Mouse (Mus musculus) embryonic facial prominence, embryonic 12.5 days (tissue): ENCODE data around the gene Mxd4. TPM values are rescaled to one million over a fixed set of nuclear protein-coding genes. Genes with fewer than 3 reads are reported as not detected.

Source experiments
- ATAC-seq: fragments of 200-750 bp; cut with Nextera tagmentation; 2 replicates; pipeline ENCODE4 v1.8.0; 2017; ENCODE audit not compliant: insufficient number of reproducible peaks, insufficient read depth, low FRiP score, low TSS enrichment
- H3K27ac ChIP-seq: fragments of 300-500 bp; sonication (generic); 2 replicates; pipeline ENCODE4 v1.5.1; 2016; ENCODE audit warnings: mild to moderate bottlenecking
- H3K27me3 ChIP-seq: fragments of 300-500 bp; sonication (generic); 2 replicates; pipeline ENCODE4 v1.6.1; 2016; ENCODE audit warnings: mild to moderate bottlenecking, moderate library complexity
- H3K36me3 ChIP-seq: fragments of 300-500 bp; sonication (generic); 2 replicates; pipeline ENCODE4 v1.6.1; 2016; ENCODE audit warnings: mild to moderate bottlenecking
- H3K4me1 ChIP-seq: fragments of 300-500 bp; sonication (generic); 2 replicates; pipeline ENCODE4 v1.6.1; 2016
- H3K4me2 ChIP-seq: fragments of 300-500 bp; sonication (generic); replicated peaks from 2 replicates; pipeline ENCODE4 v1.6.1; 2016; ENCODE audit warnings: mild to moderate bottlenecking, moderate library complexity
- H3K4me3 ChIP-seq: fragments of 300-500 bp; sonication (generic); 2 replicates; pipeline ENCODE4 v1.5.1; 2016; ENCODE audit warnings: mild to moderate bottlenecking
- H3K9ac ChIP-seq: fragments of 300-500 bp; sonication (generic); 2 replicates; pipeline ENCODE4 v1.6.1; 2016; ENCODE audit warnings: mild to moderate bottlenecking, moderate library complexity
- H3K9me3 ChIP-seq: fragments of 300-500 bp; sonication (generic); 2 replicates; pipeline ENCODE4 v1.6.1; 2016; ENCODE audit warnings: mild to moderate bottlenecking, moderate library complexity
- WGBS: fragments of 180-500 bp; shearing (Covaris S2); methylation state at CpG from one replicate; pipeline ENCODE4 v1.1.7; 2016; 5-methylcytosine and 5-hydroxymethylcytosine counted together
- polyA plus RNA-seq: library from polyadenylated mRNA; unstranded; fragments of >200 nt; fragmentation: Nextera tagmentation; extraction: Ambion mirVana; gene quantifications from 2 replicates; pipeline ENCODE4 v1.2.1, GENCODE M21; 2016

Gene Mxd4
- polyA plus RNA-seq, 1 experiment from 2014 or later, result 39.8 TPM

GRCm38 (mm10) chr5:34183156-34183880 is 4.2 kb downstream of the Mxd4 start:
- 75% methylated on average over 5 of the region's 5 CpGs for WGBS
- no peaks in the 10 kb centered on the region for H3K9me3 ChIP-seq

GRCm38 (mm10) chr5:34182486-34182885 is 5.0 kb downstream of the Mxd4 start:
- Histone ChIP-seq H3K9ac (no peak overlapping the region), H3K4me1 (peaks cover 33% of the 10 kb centered on the region), H3K27ac (no peak overlapping the region), H3K27me3 (no peaks in the 10 kb centered on the region), H3K4me2 (no peak overlapping the region), H3K4me3 (no peak overlapping the region), H3K9me3 (no peaks in the 10 kb centered on the region), H3K36me3 (peaks cover 51% of the 10 kb centered on the region)
- 67% methylated on average over 3 of the region's 3 CpGs for WGBS
- no peak for ATAC-seq

More at GRCm38 (mm10) chr5:34183156-34183880, 4.2 kb downstream of the Mxd4 start:
- H3K9ac ChIP-seq, result no peak overlapping the region
- no peak overlapping the region; the same call in 1 of the 2 replicates for H3K27ac ChIP-seq
- H3K36me3 ChIP-seq, result peaks cover 42% of the 10 kb centered on the region
- H3K4me2 ChIP-seq, result no peak overlapping the region
- ATAC-seq, result no peak
- H3K27me3 ChIP-seq, result no peaks in the 10 kb centered on the region
- no peak overlapping the region for H3K4me3 ChIP-seq
- peaks cover 34% of the 10 kb centered on the region for H3K4me1 ChIP-seq

- H3K27ac ChIP-seq, result no peak overlapping the region
- H3K9ac ChIP-seq, result no peak overlapping the region
- WGBS, result 94% methylated on average over 4 of the region's 4 CpGs
- no peak overlapping the region for H3K4me2 ChIP-seq
- no peaks in the 10 kb centered on the region for H3K4me1 ChIP-seq
- H3K27me3 ChIP-seq, result no peaks in the 10 kb centered on the region
- no peak for ATAC-seq
- no peak overlapping the region for H3K4me3 ChIP-seq
- H3K9me3 ChIP-seq, result no peaks in the 10 kb centered on the region
- peaks cover 86% of the 10 kb centered on the region for H3K36me3 ChIP-seq
These were observed 9.7 kb downstream of the Mxd4 start for GRCm38 (mm10) chr5:34177821-34178220.

GRCm38 (mm10) chr5:34177091-34177490 is 10.4 kb downstream of the Mxd4 start:
- no peaks in the 10 kb centered on the region for H3K9me3 ChIP-seq
- H3K4me1 ChIP-seq, result no peaks in the 10 kb centered on the region
- H3K27me3 ChIP-seq, result no peaks in the 10 kb centered on the region
- WGBS, result 100% methylated on average over 2 of the region's 2 CpGs
- peaks cover 81% of the 10 kb centered on the region for H3K36me3 ChIP-seq
- ATAC-seq, result no peak
- H3K27ac ChIP-seq, result no peak overlapping the region
- no peak overlapping the region for H3K4me2 ChIP-seq
- H3K4me3 ChIP-seq, result no peak overlapping the region
- no peak overlapping the region for H3K9ac ChIP-seq

GRCm38 (mm10) chr5:34176691-34177090 is 10.8 kb downstream of the Mxd4 start:
- Histone ChIP-seq H3K4me1 (no peaks in the 10 kb centered on the region), H3K9me3 (no peaks in the 10 kb centered on the region), H3K4me2 (no peak overlapping the region), H3K36me3 (peaks cover 77% of the 10 kb centered on the region), H3K27me3 (no peaks in the 10 kb centered on the region), H3K27ac (no peak overlapping the region), H3K4me3 (no peak overlapping the region), H3K9ac (no peak overlapping the region)
- 70% methylated on average over 10 of the region's 10 CpGs for WGBS
- no peak for ATAC-seq

- Histone ChIP-seq H3K4me3 (no peak overlapping the region), H3K36me3 (peaks cover 66% of the 10 kb centered on the region), H3K27me3 (no peaks in the 10 kb centered on the region), H3K4me2 (no peak overlapping the region), H3K9me3 (no peaks in the 10 kb centered on the region), H3K9ac (no peak overlapping the region), H3K27ac (no peak overlapping the region), H3K4me1 (no peaks in the 10 kb centered on the region)
- WGBS, result 40% methylated on average over 5 of the region's 5 CpGs
- no peak for ATAC-seq
These were observed 12.2 kb downstream of the Mxd4 start for GRCm38 (mm10) chr5:34175403-34175694.

GRCm38 (mm10) chr5:34174550-34175402 is 12.7 kb downstream of the Mxd4 start:
- H3K4me2 ChIP-seq, result no peak overlapping the region
- peaks cover 61% of the 10 kb centered on the region for H3K36me3 ChIP-seq
- no peak overlapping the region for H3K9ac ChIP-seq
- H3K4me1 ChIP-seq, result no peaks in the 10 kb centered on the region
- WGBS, result 71% methylated on average over 5 of the region's 5 CpGs
- H3K27ac ChIP-seq, result no peak overlapping the region
- H3K4me3 ChIP-seq, result no peak overlapping the region
- H3K9me3 ChIP-seq, result no peaks in the 10 kb centered on the region
- H3K27me3 ChIP-seq, result no peaks in the 10 kb centered on the region
- no peak for ATAC-seq

GRCm38 (mm10) chr5:34174021-34174420 is 13.5 kb downstream of the Mxd4 start:
- no peak overlapping the region for H3K4me3 ChIP-seq
- H3K9me3 ChIP-seq, result no peaks in the 10 kb centered on the region
- no peak overlapping the region for H3K9ac ChIP-seq
- H3K4me1 ChIP-seq, result no peaks in the 10 kb centered on the region
- H3K4me2 ChIP-seq, result no peak overlapping the region
- peaks cover 61% of the 10 kb centered on the region for H3K36me3 ChIP-seq
- H3K27ac ChIP-seq, result no peak overlapping the region
- WGBS, result 66% methylated on average over 2 of the region's 2 CpGs
- H3K27me3 ChIP-seq, result no peaks in the 10 kb centered on the region
- ATAC-seq, result no peak

- peaks cover 29% of the 10 kb centered on the region for H3K36me3 ChIP-seq
- H3K4me2 ChIP-seq, result no peak overlapping the region
- no peak for ATAC-seq
- peak overlapping the region; percentile 36; the same call in 1 of the 2 replicates for H3K27ac ChIP-seq
- H3K4me1 ChIP-seq, result peaks cover 9% of the 10 kb centered on the region; the same call in 1 of the 2 replicates
- H3K27me3 ChIP-seq, result no peaks in the 10 kb centered on the region
- no peaks in the 10 kb centered on the region for H3K9me3 ChIP-seq
- no peak overlapping the region for H3K4me3 ChIP-seq
- H3K9ac ChIP-seq, result no peak overlapping the region
- WGBS, result 67% methylated on average over 4 of the region's 4 CpGs
These were observed 16.8 kb downstream of the Mxd4 start for GRCm38 (mm10) chr5:34170726-34171125.

- no peak for ATAC-seq
- H3K27me3 ChIP-seq, result no peaks in the 10 kb centered on the region
- peak overlapping the region; percentile 60 for H3K4me2 ChIP-seq
- peak overlapping the region; percentile 87 for H3K27ac ChIP-seq
- no peaks in the 10 kb centered on the region for H3K9me3 ChIP-seq
- peak overlapping the region; percentile 40 for H3K9ac ChIP-seq
- peaks cover 11% of the 10 kb centered on the region; the same call in 1 of the 2 replicates for H3K4me1 ChIP-seq
- 82% methylated on average over 3 of the region's 3 CpGs for WGBS
- H3K4me3 ChIP-seq, result peak overlapping the region; percentile 74
- peaks cover 22% of the 10 kb centered on the region for H3K36me3 ChIP-seq
These were observed 17.6 kb downstream of the Mxd4 start for GRCm38 (mm10) chr5:34169954-34170353.

- H3K4me3 ChIP-seq, result peak within 1 kb of the TSS; percentile 74
- peak within 1 kb of the TSS; percentile 87 for H3K27ac ChIP-seq
- H3K4me1 ChIP-seq, result peaks cover 17% of the 10 kb centered on the region; the same call in 1 of the 2 replicates
- peaks cover 15% of the 10 kb centered on the region for H3K36me3 ChIP-seq
- ATAC-seq, result peak; percentile 99
- H3K27me3 ChIP-seq, result no peaks in the 10 kb centered on the region
- WGBS, result under 1% methylated on average over 57 of the region's 57 CpGs
- H3K9me3 ChIP-seq, result no peaks in the 10 kb centered on the region
- H3K9ac ChIP-seq, result peak within 1 kb of the TSS; percentile 84
- H3K4me2 ChIP-seq, result peak within 1 kb of the TSS; percentile 60
These were observed 18.3 kb downstream of the Mxd4 start, which contains the start of the genes Poln and Haus3 for GRCm38 (mm10) chr5:34168950-34169891. Gene Poln (minus strand): TSS chr5:34169448. Gene Haus3 (minus strand): TSS chr5:34169527.
